Mouse (Mus musculus): ENCODE data around the gene Csf2ra.
A peak's percentile ranks its signal among the peaks of the same experiment; 100 is the strongest.
"Not testable (repeated sequence)": the region's sequence is repeated elsewhere in the genome, so short reads cannot be mapped to it uniquely, and the experiment has no call there.

Gene Csf2ra

GRCm38 (mm10) chr19:61224678-61225525 lies 3.3 kb downstream of the Csf2ra start:
- DNase-seq (ENCODE audit: inconsistent ontology term) = no peak

GRCm38 (mm10) chr19:61223706-61224328 lies 4.4 kb downstream of the Csf2ra start:
- no peak for DNase-seq (ENCODE audit: inconsistent ontology term)

GRCm38 (mm10) chr19:61207506-61207905 lies 20.7 kb downstream of the Csf2ra start:
- DNase-seq (ENCODE audit: inconsistent ontology term) = not testable (repeated sequence)

GRCm38 (mm10) chr19:61199836-61200235 lies 28.4 kb downstream of the Csf2ra start:
- DNase-seq (ENCODE audit: inconsistent ontology term) = peak; percentile 45

- peak; percentile 96 for DNase-seq (ENCODE audit: inconsistent ontology term)
Measured at GRCm38 (mm10) chr19:61199316-61199715, 28.9 kb downstream of the Csf2ra start.

- not testable (repeated sequence) for DNase-seq (ENCODE audit: inconsistent ontology term)
Measured at GRCm38 (mm10) chr19:61183590-61183989, 44.6 kb downstream of the Csf2ra start, which contains the start of gene Gm6020. Gene Gm6020 (plus strand): TSS chr19:61183890.

- no peak for DNase-seq (ENCODE audit: inconsistent ontology term)
Measured at GRCm38 (mm10) chr19:61175756-61176324, 52.4 kb downstream of the Csf2ra start, which contains the start of gene Gm7102. Gene Gm7102 (minus strand): TSS chr19:61176309.

Data from Muller cell, postnatal 12 days (primary cell).